Mouse (Mus musculus) right cerebral cortex, postnatal 4 days (tissue): ENCODE results near the gene Plpp1.

Source experiments
- DNase-seq: peaks from one replicate; pipeline ENCODE4 v3.0.0-alpha.2; 2022

Plpp1 gene

DNA sequence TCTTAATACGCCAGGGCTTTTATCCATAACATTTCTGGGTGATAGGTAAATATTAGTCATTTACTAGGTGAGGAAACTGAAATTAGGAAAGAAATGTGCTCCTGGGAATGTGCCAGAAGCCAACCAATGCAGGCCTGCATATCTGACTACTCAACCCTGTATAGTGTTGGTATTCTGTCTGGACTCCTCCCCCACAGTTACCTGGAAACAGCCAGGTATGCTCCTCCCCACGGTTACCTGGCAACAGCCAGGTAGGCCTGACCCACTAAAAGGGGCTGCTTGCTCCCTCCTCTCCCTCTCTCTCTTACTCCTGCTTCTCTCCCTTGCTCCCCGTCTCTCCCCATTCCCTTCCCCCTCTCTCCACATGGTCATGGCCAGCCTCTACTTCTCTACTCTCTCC, 21.8 kb downstream of the Plpp1 start:
- no peak for DNase-seq

DNA sequence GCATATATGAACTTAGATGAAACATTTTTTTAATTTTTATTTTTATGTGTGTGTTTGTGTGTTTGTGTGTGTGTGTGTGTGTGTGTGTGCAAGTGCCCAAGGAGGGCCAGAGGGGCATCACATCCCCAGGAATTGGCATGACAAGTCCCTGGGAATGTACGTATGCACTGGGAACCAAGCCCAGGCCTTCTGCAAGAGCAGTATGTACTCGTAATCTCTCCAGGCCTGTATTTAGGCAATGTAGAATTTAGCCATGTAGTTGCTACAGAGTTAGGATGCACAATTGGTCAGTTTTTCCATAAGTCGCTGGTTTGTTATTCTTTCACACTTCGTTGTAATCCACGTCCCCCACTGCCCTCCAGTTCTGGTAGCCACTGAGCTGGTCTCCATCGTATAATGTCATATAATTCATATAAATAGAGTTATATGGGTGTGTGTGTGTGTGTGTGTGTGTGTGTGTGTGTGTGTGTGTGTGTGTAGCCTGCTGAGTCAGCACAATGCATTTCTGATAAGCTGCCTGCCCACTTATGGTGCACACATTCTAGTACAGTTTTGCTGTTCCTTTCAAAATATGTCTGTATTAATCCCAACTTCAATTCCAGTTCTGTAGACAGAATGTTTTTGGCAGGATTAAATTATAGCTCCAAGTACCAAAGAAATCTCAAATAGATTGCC, 22.8 kb downstream of the Plpp1 start:
- no peak for DNase-seq

DNA sequence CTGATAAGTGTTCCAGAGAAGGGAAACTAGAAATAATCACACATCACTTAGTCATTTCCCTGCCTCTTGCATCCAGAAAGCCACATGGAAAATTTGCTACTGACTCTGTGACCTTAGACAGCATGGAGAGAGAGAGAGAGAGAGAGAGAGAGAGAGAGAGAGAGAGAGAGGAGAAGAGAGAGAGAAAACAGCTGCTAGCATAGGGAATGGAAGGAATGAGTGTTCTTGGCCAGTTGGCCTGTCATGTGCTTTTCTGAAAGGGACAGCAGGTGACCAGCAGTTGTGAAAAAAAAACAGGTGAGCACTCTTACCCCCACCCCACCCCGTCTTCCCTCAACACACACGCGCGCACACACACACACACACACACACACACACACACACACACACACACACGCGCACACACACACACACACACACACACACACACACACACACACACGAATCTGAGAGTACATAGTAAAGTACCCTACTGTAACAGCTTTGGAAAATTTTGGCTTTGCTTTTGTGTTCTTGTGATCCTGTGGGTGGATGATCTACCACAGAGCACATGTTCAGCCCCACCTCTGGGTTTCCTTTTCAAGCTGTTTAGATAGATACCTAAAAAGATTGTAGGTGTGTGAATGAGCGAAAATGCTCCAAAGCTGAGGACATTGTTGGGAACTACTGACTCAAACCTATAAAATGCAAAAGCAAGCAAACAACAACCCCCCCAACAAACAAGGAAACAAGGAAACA, 23.5 kb downstream of the Plpp1 start:
- no peak for DNase-seq

DNA sequence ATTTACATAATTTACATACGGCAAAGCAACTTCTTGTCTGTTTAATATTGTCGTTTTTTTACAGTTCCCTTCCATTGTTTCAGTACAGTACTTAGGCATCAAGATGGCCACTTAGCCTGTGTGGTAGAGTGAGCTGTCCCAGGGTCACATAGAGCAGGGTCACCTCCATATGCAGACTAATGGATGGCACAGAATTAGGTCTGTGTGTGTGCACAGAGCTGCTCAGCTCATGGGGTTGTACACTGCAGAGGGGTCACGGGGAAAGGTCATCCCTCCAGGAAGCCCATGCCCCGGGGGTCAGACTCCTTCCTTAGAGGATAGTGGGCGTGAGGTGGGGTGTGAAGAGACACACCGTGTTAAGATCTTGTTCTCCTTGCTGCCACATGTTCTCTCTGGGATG, 24.9 kb downstream of the Plpp1 start:
- no peak for DNase-seq

DNA sequence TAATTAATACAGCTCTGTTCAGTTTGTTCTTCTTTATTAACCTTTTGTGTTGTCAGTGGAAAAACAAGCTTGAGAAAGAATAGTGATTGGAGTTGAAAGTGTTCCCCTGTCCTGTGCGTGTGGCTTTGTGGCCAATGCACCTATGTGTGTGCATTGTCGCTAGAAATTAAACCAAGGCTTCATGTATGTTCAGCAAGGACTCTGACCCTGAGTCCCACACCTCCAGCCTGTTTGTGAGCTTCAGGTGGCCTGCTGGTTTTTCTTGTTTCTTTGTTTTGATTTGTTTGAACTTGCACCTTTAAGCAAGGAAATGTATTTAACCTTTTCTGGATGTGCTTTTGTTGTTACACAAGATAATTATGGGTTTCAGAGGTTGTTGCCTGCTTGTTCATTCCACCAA, 29.0 kb downstream of the Plpp1 start:
- no peak for DNase-seq

DNA sequence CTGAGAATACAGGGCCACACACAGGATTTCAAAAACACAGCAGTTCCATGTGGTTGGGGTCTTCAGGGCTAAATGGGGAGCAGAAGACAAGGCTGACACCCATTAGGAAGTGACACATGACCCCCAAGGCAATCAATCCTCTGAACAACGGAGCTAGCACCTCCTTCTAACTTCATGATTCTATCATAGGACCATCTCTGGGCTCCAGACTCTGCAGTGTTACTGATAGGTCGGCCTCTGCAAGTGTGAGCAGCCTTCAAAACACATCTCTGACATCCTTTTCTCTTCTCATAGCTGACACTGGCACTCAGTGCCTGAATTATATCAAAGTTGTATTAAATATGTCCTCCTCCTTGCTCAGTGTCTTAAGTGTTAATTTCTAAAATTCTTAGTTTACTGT, 32.0 kb downstream of the Plpp1 start:
- DNase-seq = no peak

DNA sequence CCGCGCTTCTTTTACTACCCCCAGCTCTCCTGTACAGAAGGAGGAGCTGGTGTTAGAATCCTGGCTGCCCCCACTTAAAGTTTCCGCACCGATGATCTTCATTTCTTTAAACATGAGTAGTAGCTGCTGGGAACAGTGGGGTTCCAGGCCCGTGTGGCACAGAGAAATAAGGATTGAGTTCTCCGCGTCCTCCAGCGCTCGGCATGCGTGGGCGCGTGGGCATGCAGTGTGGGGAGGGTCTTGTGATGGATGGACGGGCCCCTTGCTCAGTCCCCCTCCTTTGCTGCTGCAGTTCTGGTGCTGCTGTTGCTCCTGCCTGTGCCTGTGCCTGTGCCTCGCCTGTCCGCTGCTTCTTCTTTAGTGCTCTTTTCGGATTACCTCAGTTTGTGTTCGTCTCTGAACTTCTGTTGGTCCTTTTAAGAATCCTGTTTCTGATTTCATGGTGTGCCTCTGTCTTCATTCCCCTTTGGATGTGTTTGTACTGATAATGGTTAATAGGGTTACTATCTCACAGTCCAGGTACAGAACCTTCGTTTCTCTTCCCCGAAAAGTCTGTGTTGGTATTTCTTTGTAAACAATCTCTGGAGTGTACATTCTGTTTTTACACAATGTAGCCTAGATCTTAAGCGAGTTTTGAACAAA, 32.8 kb downstream of the Plpp1 start:
- DNase-seq = no peak

DNA sequence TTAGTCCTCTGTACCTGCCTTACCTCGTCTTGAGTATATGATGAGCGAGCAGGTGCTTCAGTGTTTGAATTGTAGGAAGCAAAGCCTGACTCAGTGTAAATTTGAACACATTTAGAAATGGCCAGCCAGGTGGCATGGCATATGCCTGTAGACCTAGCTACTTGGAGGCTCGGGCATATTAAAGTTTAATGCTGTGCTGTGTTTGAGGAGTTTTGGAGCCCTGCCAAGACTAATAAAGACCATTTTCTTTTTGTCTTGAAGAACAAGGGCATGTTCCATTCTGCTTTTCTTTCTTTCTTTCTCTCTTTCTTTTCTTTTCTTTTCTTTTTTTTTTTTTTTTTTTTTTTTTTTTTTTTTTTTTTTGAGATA, 33.3 kb downstream of the Plpp1 start:
- DNase-seq = no peak

DNA sequence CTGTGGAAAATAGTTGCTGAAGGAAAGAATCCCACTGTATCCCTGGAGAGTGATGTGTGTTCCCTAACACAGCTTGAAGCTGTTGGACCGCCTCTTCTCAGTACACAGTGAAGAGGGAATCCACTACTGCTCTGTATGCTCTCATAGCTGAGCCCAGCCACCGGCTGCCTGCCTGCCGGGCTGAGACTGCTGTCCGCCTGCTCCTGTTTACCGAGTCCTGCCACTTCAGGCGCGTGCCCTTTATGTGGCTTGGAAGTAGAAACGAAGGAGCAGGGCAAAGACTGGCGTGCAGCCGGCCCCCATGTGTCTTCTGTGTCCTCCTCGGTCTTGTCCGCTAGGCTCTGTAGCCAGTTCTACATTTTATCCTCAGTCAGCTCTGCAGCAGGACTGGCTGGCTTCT, 34.5 kb downstream of the Plpp1 start:
- peak; percentile 22 for DNase-seq

DNA sequence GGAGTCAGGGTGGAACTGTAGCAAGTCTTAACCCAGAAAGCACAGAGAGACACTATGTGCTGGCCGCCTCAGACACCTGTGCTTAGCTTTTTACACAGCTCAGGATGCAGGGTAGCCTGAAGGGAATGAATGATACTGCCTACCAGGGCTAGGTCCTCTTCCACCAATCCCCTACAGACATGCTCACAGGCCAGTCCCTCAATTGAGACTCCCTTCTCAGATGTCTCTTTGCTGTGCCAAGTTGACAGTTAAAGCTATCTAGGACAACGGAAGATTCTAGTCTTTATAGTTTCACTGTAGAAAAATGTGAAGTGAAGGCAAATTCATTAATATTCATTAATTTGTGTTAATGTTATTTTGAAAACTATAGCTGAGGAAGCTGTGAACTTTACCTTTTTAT, 36.4 kb downstream of the Plpp1 start:
- DNase-seq = no peak

DNA sequence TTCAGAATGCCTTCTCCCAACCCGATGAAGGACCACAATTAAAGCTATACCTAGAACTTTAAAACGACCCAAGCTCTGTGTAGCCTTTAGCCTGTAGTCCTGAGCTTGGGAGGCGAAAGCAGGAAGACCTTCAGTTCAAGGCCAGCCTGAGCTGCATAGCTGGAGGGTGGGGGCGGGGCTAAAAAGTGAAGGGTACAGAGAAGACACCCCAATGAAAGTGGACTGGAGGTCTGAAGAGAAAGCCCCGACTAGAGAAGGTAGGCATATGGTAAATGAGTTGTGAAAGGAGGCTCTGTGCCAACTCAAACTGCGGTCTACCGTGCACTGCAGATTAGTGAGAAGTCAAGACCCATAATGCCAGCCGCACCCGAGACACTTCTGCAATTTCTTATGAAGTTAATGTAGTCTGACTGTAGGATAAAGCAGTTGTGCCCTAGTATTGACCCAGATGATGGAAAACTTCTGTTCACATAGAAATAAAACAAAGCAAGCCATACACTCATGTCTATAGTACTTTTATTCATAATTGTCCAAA, 37.1 kb downstream of the Plpp1 start:
- no peak for DNase-seq

DNA sequence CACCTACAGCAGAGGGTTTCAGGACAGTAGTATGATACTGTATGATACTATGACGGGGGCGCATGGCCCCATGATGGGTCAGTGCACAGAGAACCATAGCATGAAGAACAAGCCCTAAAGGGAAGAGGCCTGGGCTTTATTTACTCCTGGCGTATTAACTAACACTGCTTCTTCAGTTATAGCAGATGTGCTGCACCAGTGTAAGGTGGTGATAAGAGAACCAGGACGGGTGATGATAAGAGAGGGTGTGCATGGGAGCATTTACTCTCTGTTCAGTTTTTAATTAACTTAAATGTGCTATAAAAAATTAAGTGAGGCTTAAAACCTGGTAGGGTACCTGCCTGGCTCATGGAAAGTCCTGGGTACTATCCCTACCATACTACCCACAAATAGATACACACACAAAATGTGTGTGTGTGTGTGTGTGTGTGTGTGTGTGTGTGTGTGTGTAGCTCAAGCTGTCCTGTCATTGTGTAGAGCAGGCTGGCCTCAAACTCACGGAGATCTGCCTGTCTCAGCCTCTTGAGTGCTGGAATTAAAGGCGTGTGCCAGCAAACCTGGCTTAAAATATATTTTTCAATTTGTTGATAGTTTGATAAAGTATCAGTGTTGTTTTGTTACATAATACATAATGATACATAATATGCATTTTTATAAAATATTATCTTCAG, 38.1 kb downstream of the Plpp1 start:
- no peak for DNase-seq

DNA sequence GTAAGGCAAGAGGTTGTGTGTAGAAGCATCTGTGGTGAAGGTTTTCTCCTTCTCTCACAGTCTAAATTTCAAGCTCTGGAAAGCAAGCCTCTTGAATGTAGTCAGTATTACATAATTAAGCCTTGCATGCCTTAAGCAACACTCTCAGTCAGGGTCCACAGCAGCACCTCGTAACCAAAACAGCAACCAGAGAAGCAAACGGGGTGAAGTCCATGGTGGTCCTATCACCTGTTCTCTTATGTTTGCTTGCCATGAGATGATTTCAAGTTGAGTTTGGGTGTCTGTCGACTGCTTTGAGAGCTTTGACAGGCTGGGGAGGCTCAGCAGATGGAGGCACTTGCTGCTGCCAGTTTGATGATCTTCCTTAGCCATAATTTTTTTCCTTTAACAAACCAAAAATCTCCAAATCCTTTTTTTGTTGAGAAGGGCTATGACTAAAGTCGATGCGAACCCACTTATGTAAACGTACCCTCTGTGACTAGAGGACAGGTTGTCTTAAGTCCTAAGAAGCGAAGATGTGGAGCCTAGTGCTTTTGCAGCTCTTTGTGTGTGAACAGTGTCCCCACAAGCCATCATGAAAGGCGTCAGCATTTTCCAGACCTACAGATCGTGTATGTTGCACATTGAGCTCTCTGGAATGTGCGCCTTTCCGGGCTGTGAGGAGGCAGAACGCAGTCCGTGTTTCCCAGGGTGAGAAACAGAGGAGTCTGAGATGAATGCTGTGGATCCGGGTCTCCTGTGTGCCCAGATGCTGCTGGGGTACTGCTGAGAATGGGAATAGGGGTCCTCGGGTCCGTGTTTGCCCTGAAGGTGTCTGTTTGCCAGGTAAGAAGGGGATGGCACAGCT, 39.9 kb downstream of the Plpp1 start:
- no peak for DNase-seq

DNA sequence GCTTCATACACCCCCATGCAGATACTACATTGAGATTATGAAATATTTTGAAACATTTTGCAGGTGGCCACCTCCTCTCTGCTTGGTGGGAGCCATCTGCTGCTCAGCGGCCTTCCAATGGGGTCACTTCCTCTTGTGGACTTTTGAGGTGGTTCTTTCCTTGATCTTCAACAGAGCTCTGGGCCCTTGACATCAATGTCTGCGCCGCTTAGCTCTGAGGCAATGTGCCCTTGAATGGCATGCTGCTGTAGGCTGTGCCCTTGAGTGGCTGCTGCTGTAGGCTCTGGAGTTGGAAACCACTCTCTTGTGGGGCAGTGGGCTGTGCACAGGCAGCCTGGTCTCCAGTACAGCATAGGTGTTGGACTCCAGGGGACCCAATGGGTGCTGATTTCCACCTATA, 45.3 kb downstream of the Plpp1 start:
- DNase-seq = no peak

DNA sequence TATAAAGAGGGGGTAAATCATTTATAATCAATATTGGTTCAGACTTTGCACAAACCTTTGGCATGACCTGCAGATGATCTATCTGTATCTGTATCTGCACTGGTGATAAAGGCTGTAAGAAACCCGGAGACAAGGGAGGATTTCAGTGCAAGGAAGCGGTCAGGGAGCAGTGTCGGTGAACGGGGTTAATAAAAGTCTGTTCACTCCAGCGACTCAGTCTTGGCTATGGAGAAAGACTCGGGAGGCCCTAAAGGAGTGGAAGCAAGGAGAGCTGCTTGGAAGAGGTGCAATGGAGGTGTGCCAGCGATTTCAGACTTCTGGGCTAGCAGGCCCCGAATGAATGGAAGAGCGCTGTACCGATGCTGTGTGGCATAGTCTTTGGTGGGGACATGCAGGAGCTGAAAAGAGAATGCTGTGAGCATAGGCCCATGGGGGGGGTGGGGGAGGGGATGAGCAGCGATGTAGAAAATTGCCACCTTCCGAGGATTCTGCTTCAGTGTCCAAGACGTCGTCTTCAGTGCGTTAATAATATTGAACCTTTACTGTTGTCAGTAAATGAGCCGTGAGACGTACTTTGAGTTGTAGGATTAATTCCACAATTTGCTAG, 53.2 kb downstream of the Plpp1 start:
- no peak for DNase-seq

DNA sequence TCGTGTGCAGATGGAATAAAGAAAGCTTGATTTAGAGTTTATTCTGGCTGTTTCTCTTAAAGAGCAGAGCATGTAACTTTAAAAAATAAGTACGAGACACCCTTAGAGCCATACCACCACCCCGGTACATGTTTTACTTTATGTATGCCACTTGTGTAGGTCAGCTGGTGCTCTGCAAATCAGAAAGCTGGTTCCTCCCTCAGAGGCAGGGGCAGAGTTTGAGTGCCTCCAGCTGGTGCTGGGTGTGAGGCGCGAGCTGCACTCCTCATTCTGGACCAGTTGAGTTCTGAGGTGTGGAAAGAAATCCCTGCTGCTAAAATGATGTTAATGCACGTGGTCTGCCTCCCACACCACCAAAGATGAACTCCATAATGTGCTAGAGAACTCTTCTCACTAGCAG, 53.8 kb downstream of the Plpp1 start:
- no peak for DNase-seq

DNA sequence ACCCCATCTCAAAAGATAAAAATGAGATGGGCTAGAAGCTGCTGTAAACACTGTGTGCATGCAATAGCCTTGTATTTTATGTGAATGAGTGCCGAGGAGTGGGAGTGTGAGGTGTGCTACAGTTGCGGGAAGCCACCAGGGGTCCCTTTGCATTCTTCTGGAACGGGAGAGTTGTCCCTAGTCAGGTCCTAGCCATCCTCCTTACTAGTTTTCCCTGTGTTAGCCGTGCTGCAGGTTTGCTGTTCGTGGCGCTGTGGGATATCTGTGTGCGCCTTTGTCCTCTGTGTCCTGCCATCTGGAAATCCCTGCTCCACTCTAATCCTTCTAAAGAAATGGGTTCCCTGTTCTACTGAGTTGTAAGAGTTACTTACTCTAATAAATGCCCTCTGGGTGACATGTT, 57.3 kb downstream of the Plpp1 start:
- DNase-seq = no peak

DNA sequence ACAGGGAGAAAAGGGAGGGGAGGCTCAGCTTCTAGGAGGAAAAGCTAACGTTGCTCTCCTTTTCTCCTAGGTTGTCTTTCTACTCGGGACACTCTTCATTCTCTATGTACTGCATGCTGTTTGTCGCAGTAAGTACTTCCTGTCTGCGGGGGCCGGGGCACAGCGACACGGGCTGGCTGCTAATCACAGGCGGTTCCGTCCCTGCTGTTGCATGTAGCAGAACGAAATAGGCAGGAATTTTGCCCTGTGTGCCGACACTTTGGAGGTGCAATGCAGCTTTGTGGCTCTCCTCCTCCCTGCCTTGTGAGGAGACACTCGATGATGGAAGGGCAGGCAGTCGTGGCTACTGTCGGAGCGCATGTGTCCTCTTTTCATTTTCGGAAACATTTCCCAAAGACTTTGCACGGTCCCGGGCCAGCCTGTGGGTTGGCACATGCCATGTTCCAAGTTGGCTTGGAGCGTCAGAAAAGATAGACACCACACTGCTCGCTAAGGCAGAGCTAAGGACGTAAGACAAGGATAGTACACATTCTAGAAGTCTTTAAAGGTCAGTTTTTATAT, 59.1 kb downstream of the Plpp1 start:
- no peak for DNase-seq

DNA sequence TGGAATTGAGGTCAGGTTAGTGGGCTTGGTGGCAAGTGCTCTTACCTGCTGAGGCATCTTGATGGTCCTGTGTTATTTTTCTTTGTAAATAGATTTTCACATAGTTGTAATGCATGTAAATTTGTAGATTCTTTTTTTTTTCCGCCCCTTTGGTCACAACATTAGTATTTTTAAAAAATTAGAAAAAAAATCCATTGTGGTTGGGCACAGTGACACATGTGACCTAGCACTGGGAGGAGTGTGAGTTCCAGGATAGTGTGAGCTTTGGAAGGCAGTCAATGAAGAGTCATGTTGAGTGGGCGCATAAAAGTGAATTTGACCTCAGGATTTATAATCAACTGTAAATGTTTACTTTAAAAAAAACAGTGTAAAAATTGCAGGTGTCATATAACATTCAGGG, 59.8 kb downstream of the Plpp1 start:
- DNase-seq = no peak

DNA sequence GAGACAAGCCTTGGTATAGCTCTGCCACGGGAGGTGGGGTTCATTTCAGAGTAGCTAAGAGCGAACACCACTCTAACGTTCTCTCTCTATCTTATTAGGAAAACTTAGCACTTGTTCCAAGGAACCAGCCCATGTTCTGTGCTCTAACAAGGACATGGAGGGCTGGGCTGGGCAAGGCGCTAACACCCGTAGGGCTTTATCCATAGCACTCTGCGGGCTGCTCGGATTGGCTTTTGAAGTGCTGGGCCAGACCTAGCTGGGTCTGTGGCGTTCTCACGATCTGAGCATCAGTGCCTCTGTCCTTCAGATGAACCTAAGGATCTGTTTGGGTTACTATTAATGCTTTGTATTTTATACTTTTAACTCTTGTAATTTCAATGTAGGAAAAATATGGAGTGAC, 60.3 kb downstream of the Plpp1 start:
- DNase-seq = no peak

DNA sequence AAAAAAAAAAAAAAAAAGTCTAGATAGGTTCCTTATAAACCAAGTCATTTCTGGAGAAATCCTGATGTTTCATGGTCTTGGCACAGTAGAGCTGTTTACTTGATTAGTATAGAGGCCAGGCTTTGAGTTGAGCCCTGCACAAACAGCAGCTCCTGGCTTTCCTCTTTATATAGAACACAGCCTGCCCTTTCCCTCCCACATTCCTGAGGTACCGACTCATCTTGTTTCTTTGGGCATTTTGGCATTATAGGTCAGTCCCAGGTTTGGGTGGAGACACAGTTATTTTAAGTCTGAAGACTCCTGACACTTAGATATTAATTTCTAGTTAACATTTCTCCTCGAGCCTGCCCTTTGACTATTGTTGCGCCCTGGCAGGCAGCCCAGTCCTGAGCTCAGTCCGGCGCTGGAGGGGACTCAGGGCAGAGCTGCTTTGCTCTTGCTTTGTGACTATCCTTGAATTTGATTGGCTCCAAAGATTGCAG, 61.3 kb downstream of the Plpp1 start:
- DNase-seq = no peak

DNA sequence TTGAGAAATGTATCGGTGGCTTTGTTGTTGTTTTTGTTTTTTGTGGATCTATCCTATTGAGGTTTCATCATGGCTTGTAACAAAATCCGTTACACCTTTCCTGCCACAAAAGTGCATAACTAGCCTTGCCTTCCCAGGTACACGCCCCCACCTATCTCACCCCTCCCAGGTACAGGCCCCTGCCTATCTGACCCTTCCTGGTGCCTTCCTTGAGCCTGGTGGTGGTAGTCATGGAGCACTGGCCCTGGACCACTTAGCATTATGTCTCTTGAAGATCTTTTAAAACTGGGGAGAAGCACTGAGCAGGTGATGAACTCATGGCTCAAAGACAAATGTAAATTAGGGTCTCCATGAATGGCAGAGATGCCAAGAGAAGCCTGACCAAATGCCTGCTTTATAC, 61.8 kb downstream of the Plpp1 start:
- no peak for DNase-seq
